Mouse (Mus musculus): ENCODE data around the gene Pou4f2. TPM values are rescaled to one million over a fixed set of nuclear protein-coding genes. Genes with fewer than 3 reads are reported as not detected.

Gene Pou4f2
- polyA plus RNA-seq, 2 experiments from 2014 or later = not detected

- ATAC-seq = no peak
Observed at GRCm38 (mm10) chr8:78390756-78391155, 45.7 kb downstream of the Pou4f2 start.

Other genes with a start within 250 kb of the Pou4f2 start
- gene Ttc29, start 223.3 kb downstream of the Pou4f2 start, polyA plus RNA-seq (2017; shearing (Covaris generic)) = not detected
- 100 to 1,000 TPM in 1 of 2 experiments, 10 to 100 TPM in 1; 88.2 to 121 TPM for gene Rbmxl1, start 72.3 kb upstream of the Pou4f2 start, polyA plus RNA-seq (2017; shearing (Covaris generic))
- gene Slc10a7, start 72.7 kb upstream of the Pou4f2 start, polyA plus RNA-seq (2017; shearing (Covaris generic)) = 10 to 100 TPM; 12.6 to 14.7 TPM